ENCODE assay signal across 8 mouse cellular contexts in genomic region chr17:34196941-34197894, GRCm38 (mm10). TPM values are rescaled to one million over a fixed set of nuclear protein-coding genes. Genes with fewer than 3 reads are reported as not detected.
DNase-seq lines count a peak whose midpoint lies in the region; ATAC-seq and TF ChIP-seq lines count a peak whose summit lies in the region.

Gene Psmb8 (plus strand): TSS chr17:34197721.

- no peak for TF ChIP-seq CTCF in kidney, postnatal 0 days (IDR thresholded peaks at IDR 0.05; ENCODE audit: low read depth)
- TF ChIP-seq CTCF in liver, adult 2 months (IDR thresholded peaks at IDR 0.05; ENCODE audit: low read depth, low read length) = no peak

- H3K9ac ChIP-seq in heart, embryonic 13.5 days = peak within 1 kb of the TSS; percentile 71
- peak within 1 kb of the TSS; percentile 49 for H3K9ac ChIP-seq in kidney, postnatal 0 days (ENCODE audit: low read depth, low read length)
- peak within 1 kb of the TSS; percentile 60 for H3K9ac ChIP-seq in liver, adult 2 months (ENCODE audit: low read depth, low read length)

- H3K4me3 ChIP-seq in heart, embryonic 13.5 days = peak within 1 kb of the TSS; percentile 58
- H3K4me3 ChIP-seq in kidney, postnatal 0 days (replicated peaks; ENCODE audit: low read depth, low read length) = peak within 1 kb of the TSS; percentile 57
- H3K4me3 ChIP-seq in liver, adult 2 months (ENCODE audit: insufficient read depth, low read depth, low read length) = peak within 1 kb of the TSS; percentile 56

- peaks cover 95% of the 10 kb centered on the region for H3K27me3 ChIP-seq in heart, embryonic 13.5 days (replicated peaks)
- peaks cover 17% of the 10 kb centered on the region for H3K27me3 ChIP-seq in kidney, postnatal 0 days (ENCODE audit: insufficient read depth, low read length)
- no peaks in the 10 kb centered on the region for H3K27me3 ChIP-seq in liver, adult 2 months (ENCODE audit: control insufficient read depth, insufficient read depth, low read length)

- TF ChIP-seq POLR2A in liver, adult 2 months (IDR thresholded peaks at IDR 0.05; ENCODE audit: extremely low read depth, insufficient read depth, low read length) = no peak

- H3K36me3 ChIP-seq in heart, embryonic 13.5 days = no peaks in the 10 kb centered on the region
- 0 out of 2 replicates have a peak, but pooled peaks cover 4% of the 10 kb centered on the region for H3K36me3 ChIP-seq in kidney, postnatal 0 days (ENCODE audit: insufficient read depth, low read length)
- H3K36me3 ChIP-seq in liver, adult 2 months (ENCODE audit: control insufficient read depth, insufficient read depth, low read length) = peaks cover 2% of the 10 kb centered on the region; the same call in 1 of the 2 replicates

- DNase-seq in CD4-positive helper T cell, adult 2 months (ENCODE audit: low read depth, low spot score) = peak; percentile 92
- DNase-seq in brain, embryonic 18.5 days (ENCODE audit: low read depth, low spot score) = peak; percentile 67
- DNase-seq in fibroblast of lung, adult 2 months (ENCODE audit: low read depth) = peak; percentile 76
- peak; percentile 96 for DNase-seq in kidney, postnatal 0 days (ENCODE audit: low spot score)
- DNase-seq in liver, adult 2 months (ENCODE audit: extremely low read depth, low read depth, low spot score) = peak; percentile 73
- DNase-seq in spleen, postnatal 36 days (ENCODE audit: low spot score in 2 of 2) = peak; percentile 88 to 93

- no peak within 1 kb of the TSS for H3K27ac ChIP-seq in heart, embryonic 13.5 days (replicated peaks)
- H3K27ac ChIP-seq in kidney, postnatal 0 days = no peak within 1 kb of the TSS
- H3K27ac ChIP-seq in liver, adult 2 months (replicated peaks; ENCODE audit: insufficient read depth, low read depth, low read length) = no peak within 1 kb of the TSS; the same call in 1 of the 2 replicates

- 4% methylated on average over 41 of the region's 41 CpGs for WGBS in heart, embryonic 13.5 days
- WGBS in kidney, postnatal 0 days = 5% methylated on average over 41 of the region's 41 CpGs
- WGBS in liver, adult 2 months = 24% methylated on average over 41 of the region's 41 CpGs

- peak within 1 kb of the TSS; percentile 70 for H3K4me2 ChIP-seq in heart, embryonic 13.5 days
- H3K4me2 ChIP-seq in kidney, postnatal 0 days (ENCODE audit: low read length) = peak within 1 kb of the TSS; percentile 78

- no peak; the same call in 1 of the 2 replicates for ATAC-seq in heart, embryonic 13.5 days (ENCODE audit: extremely low read depth, insufficient number of reproducible peaks, low FRiP score, low TSS enrichment)
- peak; percentile 78 for ATAC-seq in kidney, postnatal 0 days (replicated peaks; ENCODE audit: low FRiP score, low read depth)
- ATAC-seq in monocyte, adult 5-6 weeks (replicated peaks; ENCODE audit: insufficient number of reproducible peaks, low FRiP score, low TSS enrichment, poor library complexity, severe bottlenecking) = peak; percentile 77

- peaks cover 10% of the 10 kb centered on the region for H3K4me1 ChIP-seq in heart, embryonic 13.5 days
- no peaks in the 10 kb centered on the region for H3K4me1 ChIP-seq in kidney, postnatal 0 days (replicated peaks; ENCODE audit: insufficient read depth, low read length)
- peaks cover 2% of the 10 kb centered on the region for H3K4me1 ChIP-seq in liver, adult 2 months (ENCODE audit: control insufficient read depth, insufficient read depth, low read length)

- H3K79me2 ChIP-seq in liver, adult 2 months (ENCODE audit: control insufficient read depth, insufficient read depth, low read length) = no peaks in the 10 kb centered on the region

- no peaks in the 10 kb centered on the region for H3K9me3 ChIP-seq in heart, embryonic 13.5 days
- H3K9me3 ChIP-seq in kidney, postnatal 0 days (replicated peaks; ENCODE audit: low read length) = no peaks in the 10 kb centered on the region

RNA-seq across cellular contexts. Expression of gene Psmb8, which starts in this region (rescaled TPM):
- 3.2 and 4.3 TPM in 2 replicates for polyA plus RNA-seq in heart, embryonic 13.5 days (2015; fragmentation: Nextera tagmentation; extraction: Ambion mirVana)
- 17.7 and 21.6 TPM in 2 replicates for polyA plus RNA-seq in kidney, postnatal 0 days (2015; fragmentation: Nextera tagmentation; extraction: Ambion mirVana)
- total RNA-seq in liver, adult 2 months (2014; rRNA removed) = 66.9 and 101 TPM in 2 replicates
- 56.7 and 80.3 TPM in 2 replicates for polyA plus RNA-seq in liver, adult 2 months (2012; rRNA removed)
- total RNA-seq in monocyte, adult 5-6 weeks (2017) = 387 to 472 TPM (median 466 TPM) in 3 replicates
